Mouse (Mus musculus): ENCODE results near the gene Syt16.

Gene Syt16

DNA sequence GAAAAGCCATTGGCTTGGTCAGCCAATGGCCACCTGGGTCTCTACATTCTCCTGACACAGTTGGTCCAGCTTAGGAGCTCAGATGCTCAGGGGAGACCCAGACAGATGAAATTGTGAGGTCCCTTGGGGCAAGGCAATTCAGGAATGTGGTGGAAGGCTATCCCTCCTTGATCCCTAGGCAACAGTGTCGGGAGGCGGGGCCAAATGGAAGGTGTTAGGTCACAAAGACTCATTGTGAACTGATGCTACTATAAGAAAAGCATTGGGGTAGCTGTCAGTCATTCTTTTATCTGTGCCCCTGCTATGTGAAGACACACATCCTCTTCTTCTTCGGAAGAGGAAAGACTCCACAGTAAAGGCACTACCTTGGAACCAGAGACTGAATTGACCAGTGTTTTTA lies 315.1 kb downstream of the Syt16 start:
- DNase-seq (ENCODE audit: low read depth, low spot score), result no peak

DNA sequence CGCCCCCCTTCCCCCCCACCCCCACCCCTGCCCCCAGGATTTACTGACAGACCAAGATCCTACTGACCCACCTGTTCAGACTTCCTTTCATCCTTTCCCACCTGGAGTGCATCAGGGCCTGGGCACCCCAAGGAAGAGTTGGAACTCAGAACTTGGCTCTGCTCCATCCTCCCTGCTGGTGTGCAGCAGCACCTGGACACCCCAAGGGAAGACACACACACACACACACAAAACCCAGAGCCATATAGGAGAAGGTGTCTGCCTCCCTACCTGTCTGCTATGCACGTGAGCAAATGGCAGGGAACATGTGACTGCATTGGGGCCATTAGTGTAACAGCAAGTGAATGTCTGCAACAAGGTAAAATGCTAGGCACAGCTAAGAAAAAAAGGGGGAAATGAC lies 317.8 kb downstream of the Syt16 start:
- DNase-seq (ENCODE audit: low read depth, low spot score), result no peak

DNA sequence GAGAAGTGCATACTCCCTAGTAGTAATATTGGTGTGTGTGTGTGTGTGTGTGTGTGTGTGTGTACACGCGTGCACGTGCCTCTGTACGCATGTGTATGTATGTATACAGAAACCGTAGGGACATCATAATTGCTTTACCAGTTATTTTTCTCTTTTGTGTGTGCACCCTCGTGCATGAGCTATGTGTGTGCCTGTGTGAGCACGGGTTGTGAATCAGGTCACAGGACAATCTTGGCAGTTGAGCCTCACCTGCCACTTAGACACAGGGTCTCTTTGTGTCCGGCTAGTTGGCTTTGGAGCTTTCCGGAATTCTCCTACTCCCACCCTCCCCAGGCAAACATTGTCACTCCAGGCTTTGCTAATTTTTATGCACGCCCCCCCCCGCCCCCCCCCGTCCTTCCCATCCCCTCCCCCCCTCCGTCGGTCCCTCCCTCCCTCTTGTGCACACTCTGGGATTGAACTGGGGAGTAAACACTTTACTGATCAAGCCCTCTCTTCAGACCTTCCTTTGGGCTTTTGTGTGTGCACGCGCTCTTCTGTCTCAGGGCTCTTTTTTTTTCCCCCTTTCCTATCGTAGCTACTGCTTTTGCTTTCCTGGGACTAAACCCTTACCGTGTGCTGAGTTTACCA lies 319.0 kb downstream of the Syt16 start, which contains the start of gene Gm11042:
TSS of gene Gm11042 (minus strand) at position 51 of the 630 bp plus-strand sequence.
- DNase-seq (ENCODE audit: low read depth, low spot score), result no peak

DNA sequence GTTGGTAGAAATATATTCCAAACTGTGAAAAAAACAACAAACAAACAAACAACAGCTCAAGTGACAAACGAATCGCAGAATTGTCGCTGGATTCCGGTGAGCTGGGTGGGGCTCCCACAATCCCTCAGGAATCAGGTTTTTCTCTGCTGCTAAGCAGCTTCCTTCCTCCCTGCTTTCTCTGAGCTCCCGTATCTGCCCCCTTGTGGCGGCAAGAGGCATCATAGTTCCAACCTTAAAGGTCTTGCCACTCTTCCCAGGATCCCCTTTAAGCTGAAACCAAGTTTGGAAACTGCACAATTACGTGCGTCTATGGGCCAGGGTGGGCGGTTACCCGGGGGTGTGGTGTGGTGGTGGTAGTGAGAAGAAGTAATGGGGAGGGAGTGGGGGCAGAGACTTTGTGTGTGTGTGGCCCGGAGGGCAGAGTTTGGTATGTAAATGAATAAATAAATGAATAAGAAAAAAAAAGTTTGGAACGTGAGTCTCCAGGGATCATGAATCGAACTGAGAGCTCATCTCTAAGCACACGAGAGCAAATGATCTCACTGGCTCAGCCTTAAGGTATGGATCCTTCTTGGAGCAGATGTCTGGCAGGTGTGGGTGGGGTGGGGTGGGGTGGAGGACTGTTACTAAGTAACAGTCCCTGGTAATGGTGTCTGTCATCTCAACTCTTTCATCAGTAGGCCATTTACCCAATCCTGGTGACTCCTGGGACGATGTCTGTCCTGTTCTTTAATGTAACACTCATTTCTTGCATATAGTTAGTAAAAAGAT lies 319.7 kb downstream of the Syt16 start:
- peak; percentile 3 for DNase-seq (ENCODE audit: low read depth, low spot score)

DNA sequence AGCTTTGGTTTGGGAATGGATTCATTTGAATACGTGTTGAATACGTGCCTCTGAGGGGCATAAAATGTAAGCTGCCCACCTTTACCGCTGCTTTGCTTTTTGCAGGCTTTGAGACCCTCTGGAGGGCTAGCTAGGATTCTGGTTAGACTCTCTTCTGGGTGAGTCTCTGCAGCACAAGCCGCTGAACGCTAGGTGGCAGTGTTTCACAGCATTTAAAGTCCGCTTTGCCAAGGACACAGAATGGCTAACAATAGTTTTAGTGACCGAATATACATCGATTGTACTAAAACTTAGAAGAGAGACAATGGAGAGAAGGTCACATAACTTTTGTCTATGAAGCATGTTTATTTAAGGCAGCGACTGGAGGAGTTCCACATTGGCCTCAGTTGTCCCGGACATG lies 322.9 kb downstream of the Syt16 start:
- peak; percentile 49 for DNase-seq (ENCODE audit: low read depth, low spot score)

DNA sequence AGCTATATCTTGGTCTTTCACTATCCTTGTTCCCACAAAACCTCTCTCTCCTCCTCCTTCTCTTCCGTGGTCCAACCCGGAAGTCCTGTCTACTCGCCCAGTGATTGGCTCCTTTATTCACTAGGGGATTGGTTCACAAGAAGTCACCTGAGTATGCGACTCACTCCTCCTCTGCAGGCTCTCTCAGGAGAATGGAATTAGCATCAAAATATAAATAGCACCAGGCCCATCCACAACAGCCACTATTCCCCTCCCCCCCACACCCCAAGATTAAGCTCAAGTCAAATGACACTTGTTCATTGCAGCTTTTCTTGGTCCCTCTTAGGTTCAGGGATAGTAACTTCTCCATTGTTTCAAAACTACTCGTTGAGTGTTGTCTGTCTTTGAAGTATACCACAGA lies 324.5 kb downstream of the Syt16 start:
- DNase-seq (ENCODE audit: low read depth, low spot score), result no peak
